Mouse (Mus musculus) retina, embryonic 14.5 days (tissue): ENCODE results near the gene Arid3a.
"Not testable (repeated sequence)": the region's sequence is repeated elsewhere in the genome, so short reads cannot be mapped to it uniquely, and the experiment has no call there.

Experiments used
- DNase-seq: peaks from one replicate; pipeline ENCODE4 v3.0.0-alpha.2; 2015; ENCODE audit warnings: low spot score

Gene Arid3a

DNA sequence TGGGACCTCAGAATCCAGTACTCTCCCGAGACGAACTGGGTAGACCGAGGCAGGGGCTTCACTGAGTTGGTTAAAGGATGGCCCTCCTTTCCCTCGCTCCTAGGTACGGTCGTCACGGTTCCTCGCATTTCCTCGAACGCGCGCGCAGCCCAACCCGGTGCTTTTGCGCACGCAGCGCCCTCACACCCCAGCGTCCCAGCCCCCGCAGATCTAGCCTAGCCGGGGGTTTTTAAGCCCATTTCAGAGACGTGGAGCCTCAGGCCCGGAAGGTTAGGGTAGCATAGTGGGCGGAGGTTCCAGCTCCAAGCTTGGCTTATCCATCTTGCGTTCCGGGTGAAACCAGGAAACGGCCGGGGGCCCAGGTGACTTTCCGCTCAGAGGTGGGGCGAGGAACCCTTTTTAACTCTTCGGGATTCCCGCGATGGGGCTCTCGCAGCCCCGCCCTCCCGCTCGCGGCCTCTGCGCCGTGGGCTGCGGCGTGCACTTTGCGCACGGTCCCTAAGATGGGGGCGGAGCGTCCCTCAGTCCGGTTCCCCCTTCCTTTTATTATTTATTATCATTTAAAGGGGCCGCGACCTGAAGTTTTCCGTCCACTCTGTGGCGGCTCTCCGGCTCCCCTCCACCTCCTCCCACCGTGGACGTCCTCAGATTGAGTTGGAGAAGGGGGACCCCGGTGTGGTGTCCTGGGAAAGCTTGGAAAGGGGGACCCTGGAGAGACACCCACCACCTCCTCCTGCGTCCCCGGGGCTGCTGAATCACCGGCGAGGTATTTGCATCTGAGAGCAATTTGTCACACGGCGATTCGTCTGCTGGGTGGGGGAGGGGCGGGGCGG, at the start of gene Arid3a:
Arid3a (plus strand) TSS at position 553 of the 833 bp plus-strand sequence.
- peak; percentile 94 for DNase-seq

DNA sequence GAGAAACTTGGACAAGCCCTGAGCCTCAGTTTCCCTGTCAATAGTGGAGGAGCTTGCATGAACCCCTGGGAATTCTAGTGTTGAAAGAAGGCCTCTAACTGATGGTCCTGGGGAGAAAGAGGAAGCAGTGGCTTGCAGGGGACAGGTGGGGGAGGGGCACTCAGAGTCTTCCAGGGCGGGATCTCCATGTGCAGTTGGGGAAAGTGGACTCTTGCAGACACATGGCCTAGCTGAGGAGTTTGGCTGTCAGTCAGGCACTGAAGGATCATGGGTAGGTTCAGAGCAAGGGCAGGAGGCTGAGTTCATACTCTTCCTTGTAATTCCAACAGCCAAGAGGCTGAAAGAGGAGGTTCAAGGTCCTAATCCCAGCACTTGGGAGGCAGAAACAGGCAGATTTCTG, 49.7 kb upstream of the Arid3a start:
- DNase-seq, result no peak

DNA sequence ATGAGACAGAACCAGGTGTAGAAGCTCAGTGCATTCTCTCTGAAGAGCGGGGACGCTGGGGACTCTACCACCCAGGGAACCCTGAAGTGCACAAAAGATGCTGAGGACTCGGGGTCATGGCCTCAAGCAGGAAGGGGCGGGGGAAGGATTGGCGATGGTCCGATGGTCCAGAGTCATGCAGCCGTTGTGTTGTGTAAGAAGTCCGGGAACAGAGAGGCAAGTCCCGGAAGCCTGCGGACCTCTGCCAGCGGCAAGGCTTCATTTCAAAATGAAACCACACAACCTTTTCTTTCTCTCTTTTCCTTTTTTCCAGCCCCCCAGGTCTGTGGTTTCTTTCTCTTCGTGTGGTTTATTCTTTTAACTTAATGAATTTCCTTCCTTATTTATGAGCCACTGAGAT, 49.1 kb upstream of the Arid3a start:
- DNase-seq, result no peak

DNA sequence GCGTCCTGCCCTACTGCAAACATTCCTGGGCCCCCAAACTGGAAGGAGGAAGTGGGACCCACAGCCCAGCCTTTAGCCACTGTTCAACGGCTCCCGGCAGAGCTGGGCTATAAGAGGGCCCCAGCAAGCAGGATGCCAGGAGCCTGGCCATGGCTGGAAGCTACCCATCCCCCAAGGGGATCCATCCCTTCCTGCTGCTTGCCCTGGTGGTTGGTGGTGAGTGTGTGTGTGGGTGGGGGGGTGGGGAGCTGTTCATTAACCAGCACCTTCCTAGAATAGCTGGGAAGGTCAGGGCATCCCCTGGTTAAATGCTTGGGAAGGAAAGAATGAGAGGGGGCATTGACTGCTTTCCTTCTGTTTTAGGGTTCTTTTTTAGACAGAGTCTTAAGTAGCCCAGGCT, 47.3 kb upstream of the Arid3a start:
- DNase-seq, result no peak

DNA sequence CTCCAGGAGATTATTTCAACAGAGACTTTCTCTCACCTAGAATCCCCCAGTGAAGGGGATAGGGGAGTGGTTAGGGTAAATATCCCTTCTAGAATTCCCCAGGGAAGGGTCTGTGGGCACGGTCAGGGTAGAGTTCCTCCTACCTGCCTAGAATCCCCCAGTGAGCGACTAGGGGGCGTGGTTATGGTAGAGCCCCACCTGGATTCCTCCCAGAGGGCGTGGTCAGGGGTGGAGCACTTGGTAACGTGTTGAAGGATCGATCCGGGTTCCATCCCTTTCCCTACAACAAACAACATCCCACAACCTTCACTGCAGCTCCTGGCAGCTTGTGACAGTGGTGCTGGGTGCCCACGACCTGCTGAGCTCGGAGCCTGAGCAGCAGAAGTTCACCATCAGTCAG, 46.1 kb upstream of the Arid3a start:
- DNase-seq, result no peak

DNA sequence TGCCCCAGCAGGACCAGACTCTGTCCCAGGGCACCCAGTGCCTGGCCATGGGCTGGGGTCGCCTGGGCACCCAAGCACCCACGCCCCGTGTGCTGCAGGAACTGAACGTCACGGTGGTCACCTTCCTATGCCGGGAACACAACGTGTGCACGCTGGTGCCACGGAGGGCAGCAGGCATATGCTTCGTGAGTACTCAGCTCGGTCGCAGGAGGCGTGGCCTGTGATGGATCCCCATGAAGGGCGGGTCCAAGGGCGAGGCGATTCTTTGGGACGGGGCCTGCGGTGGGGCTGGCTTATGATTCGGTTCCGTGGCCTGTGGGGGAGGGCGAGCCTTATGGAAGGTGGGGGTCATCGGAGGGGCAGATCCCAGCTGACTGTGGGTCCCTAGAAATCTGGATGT, 44.9 kb upstream of the Arid3a start:
- DNase-seq, result no peak

GRCm38 (mm10) chr10:79883297-79884084, 43.4 kb upstream of the Arid3a start:
- peak; percentile 90 for DNase-seq

DNA sequence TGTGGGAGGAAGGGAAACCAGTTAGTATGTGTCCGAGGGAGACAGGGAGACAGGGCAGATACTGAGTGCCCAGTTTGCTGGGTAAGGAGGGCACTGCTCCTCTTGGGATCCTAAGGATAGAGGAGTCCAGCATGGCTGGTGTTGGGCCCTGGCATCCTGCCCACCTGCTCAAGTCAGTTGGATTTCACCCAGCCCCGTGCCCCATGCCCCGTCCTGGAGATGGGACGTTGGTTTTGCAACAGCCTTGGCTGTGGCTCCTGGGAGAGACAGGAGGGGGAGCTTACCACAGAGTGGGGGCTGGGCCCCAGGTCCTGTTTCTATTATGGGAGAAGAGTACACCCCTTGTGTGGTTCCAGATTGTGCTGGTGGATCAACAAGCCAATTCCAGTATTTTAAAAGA, 42.4 kb upstream of the Arid3a start:
- DNase-seq, result no peak

DNA sequence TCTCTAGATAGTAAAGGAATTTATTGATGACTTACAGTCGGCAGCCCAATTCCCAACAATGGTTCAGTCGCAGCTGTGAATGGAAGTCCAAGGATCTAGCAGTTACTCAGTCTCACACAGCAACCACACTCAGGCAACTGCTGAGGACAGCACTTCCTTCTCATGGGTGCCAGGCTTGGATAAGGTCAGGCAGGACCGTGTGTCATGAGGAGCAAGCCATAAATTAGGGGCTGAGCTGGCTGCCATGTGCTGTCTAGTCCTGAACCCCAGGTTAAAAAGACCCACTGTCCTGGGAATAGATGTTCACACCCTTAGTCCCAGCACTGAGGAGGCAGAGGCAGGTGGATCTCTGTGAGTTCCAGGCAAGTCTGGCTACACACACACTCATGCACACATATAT, 41.9 kb upstream of the Arid3a start:
- not testable (repeated sequence) for DNase-seq

DNA sequence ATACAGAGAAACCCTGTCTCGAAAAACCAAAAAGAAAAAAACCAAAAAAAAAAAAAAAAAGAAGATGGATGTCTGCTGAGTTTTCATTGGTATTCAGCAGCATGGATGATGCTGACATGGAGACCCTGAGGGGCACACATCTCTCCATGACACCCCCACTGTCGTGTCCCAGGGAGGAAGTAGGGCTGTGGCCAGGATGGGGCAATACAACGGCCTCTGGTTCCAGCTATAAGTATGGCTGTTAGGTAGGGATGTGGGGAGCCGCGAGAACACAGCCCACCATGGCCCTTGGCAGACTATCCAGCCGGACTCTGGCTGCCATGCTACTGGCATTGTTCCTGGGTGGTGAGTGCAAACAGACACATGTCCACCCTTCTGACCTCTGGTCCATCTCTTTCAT, 40.8 kb upstream of the Arid3a start, which contains the start of gene Elane:
Elane (plus strand) TSS at position 194 of the 400 bp plus-strand sequence.
- DNase-seq, result no peak

- no peak for DNase-seq
Measured at GRCm38 (mm10) chr10:79886611-79887010, 40.2 kb upstream of the Arid3a start.

GRCm38 (mm10) chr10:79889386-79889785, 37.5 kb upstream of the Arid3a start:
- no peak for DNase-seq

DNA sequence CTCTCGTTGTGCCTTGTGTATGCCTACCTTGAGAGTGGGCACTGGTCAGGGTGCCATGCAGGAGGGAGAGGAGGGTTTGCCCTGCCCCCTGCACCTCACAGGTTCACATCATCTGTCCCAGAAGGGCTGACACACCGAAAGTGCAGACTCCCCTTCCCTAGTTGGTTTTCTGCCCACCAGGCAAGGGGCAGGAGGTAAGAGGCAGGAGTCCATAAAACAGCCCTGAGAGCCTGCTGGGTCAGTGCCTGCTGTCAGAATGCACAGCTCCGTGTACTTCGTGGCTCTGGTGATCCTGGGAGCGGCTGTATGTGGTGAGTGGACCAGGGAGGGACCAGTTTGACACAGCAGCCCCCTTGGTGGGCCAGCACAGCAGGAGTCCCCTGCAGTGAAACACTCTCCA, 36.2 kb upstream of the Arid3a start, which contains the start of gene Cfd:
Cfd (plus strand) TSS at position 184 of the 400 bp plus-strand sequence.
- DNase-seq, result no peak

DNA sequence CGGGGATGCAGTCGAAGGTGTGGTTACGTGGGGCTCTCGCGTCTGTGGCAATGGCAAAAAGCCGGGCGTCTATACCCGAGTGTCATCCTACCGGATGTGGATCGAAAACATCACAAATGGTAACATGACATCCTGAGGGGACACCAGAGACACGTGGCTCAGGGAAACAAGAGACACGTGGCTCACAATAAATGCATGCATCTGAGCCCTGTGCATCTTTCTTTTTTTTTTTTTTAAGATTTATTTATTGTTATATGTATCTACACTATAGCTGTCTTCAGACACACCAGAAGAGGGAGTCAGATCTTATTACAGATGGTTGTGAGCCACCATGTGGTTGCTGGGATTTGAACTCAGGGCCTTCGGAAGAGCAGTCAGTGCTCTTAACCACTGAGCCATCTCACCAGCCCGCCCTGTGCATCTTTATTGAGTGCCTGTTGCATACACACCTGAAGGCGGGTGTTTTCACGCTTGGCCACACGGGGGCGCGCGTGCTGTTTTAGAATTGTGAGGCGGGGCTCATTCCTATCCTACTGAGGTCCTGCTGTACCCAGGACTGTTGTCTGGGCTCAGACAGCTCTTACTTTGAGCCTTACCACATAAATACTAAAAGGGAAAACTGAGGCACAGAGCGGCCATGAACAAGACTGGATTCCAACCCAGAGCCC, 34.3 kb upstream of the Arid3a start:
- peak; percentile 89 for DNase-seq

- DNase-seq, result no peak
Measured at GRCm38 (mm10) chr10:79896306-79896705, 30.5 kb upstream of the Arid3a start.

- no peak for DNase-seq
Measured at GRCm38 (mm10) chr10:79896814-79897213, 30.0 kb upstream of the Arid3a start.

- no peak for DNase-seq
Measured at GRCm38 (mm10) chr10:79897316-79898245, 29.3 kb upstream of the Arid3a start.

DNA sequence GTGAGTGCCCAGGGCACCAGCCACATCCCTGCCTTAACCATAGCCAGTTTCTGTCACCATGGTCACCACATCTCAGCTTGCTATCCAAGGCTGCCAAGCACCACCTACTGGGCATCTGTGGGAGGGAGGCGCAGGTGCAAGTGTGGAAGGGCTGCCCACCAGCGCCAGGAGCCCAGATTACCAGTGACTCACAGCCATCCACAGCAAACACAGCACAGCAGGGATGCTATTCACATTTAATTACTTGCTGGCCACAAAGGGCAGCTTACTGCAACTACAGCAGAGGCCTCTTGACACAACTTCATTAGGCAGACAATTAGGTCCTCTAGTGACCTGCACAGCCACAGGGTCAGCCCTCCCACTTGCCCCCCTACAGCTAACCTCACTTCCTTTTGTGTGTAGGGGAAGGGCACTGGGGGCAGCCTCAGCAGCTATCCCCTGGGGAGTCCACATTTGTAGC, 25.9 kb upstream of the Arid3a start:
- peak; percentile 92 for DNase-seq

DNA sequence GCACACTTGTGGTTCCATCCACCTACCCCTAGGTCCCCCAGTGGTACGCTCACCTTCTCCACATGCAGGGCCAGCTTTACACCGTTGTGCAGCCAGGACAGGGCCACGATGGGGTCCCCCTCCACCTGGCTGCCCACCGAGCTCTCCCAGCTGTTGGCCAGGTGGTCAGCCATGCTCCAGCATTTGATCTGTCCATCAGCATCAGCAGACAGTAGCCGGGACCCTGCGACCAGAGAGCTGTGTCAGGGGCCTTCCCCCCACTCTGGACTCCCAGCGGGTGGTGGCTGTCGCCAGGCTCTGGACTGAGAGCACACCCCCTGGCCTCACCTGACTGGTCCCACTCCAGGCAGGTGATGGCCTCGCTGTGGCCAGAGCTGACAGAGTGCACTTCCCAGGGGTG, 20.1 kb upstream of the Arid3a start:
- no peak for DNase-seq

DNA sequence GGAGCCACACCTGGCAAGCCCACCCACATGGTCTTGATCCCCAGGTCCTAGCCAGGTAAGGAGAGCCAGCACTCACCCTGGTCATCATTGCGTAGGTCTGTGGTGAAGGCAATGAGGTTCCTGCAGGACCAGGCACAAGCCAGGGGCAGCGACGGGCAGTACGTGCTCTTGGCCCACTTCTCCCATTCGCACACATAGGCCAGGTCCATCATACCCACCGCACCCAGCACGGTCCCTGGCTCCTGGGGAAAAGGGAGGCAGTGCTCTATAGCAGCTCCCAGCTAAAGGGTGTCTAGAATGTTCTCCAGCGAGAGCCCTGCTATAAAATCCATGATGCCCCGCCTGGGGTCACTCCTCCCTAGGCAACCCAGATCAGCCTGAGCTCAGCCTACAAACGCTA, 19.4 kb upstream of the Arid3a start:
- no peak for DNase-seq
